Mouse (Mus musculus): Measurements from ENCODE around the gene Vgll4.

DNA sequence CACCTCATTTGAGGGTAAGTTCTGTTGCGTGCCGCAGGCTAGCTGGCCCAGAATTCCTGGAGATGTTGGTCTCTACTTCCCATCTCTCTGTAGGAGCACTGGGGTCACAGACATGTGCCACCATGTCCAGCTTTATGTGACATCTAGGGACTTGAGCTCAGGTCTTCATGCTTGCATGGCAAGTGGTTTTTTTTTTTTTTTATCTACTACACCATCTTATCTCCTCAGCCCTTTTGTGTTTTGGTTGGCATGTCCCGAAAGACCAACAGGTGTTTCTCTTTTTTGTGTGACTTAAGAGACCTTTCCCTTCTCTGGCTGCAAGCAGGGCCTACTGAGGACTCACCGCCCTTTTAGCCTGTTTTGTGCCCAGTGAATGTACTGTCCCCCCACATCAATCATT lies 113.3 kb downstream of the Vgll4 start:
- TF ChIP-seq POLR2A (IDR thresholded peaks at IDR 0.05; ENCODE audit: low read depth, low read length) (no peak), USF2 (conservative IDR thresholded peaks at IDR 0.05; ENCODE audit: low read depth, low read length) (no peak), CTCF (conservative IDR thresholded peaks at IDR 0.05 in 1 of 2, IDR thresholded peaks at IDR 0.05 in 1 of 2; ENCODE audit: low read depth in 2 of 2, low read length in 2 of 2) (no peak), CHD2 (IDR thresholded peaks at IDR 0.05; ENCODE audit: low read length) (no peak)

Data from CH12.LX (cell line).